Mouse (Mus musculus) forebrain, embryonic 10.5 days (tissue): ENCODE results near the gene Gm11444. TPM values are rescaled to one million over a fixed set of nuclear protein-coding genes. Genes with fewer than 3 reads are reported as not detected.

Source experiments
- DNase-seq: peaks from one replicate; pipeline ENCODE4 v3.0.0-alpha.2; 2017; ENCODE audit warnings: low spot score; ENCODE audit errors: extremely low spot score
- H3K27ac ChIP-seq: fragments of 300-500 bp; sonication (generic); 2 replicates; pipeline ENCODE4 v1.5.1; 2016; ENCODE audit warnings: mild to moderate bottlenecking
- H3K27me3 ChIP-seq: fragments of 300-500 bp; sonication (generic); 2 replicates; pipeline ENCODE4 v1.6.1; 2016; ENCODE audit warnings: mild to moderate bottlenecking; ENCODE audit not compliant: poor library complexity, severe bottlenecking
- H3K36me3 ChIP-seq: fragments of 300-500 bp; sonication (generic); replicated peaks from 2 replicates; pipeline ENCODE4 v1.6.1; 2016; ENCODE audit warnings: mild to moderate bottlenecking, moderate library complexity
- H3K4me1 ChIP-seq: fragments of 300-500 bp; sonication (generic); 2 replicates; pipeline ENCODE4 v1.6.1; 2016
- H3K4me3 ChIP-seq: fragments of 300-500 bp; sonication (generic); 2 replicates; pipeline ENCODE4 v1.5.1; 2016; ENCODE audit warnings: mild to moderate bottlenecking, moderate library complexity
- H3K9me3 ChIP-seq: fragments of 300-500 bp; sonication (generic); 2 replicates; pipeline ENCODE4 v1.6.1; 2016; ENCODE audit warnings: mild to moderate bottlenecking, moderate library complexity
- WGBS: fragments of 180-500 bp; shearing (Covaris S2); methylation state at CpG from one replicate; pipeline ENCODE4 v1.1.7; 2016; 5-methylcytosine and 5-hydroxymethylcytosine counted together
- polyA plus RNA-seq: library from polyadenylated mRNA; unstranded; fragments of >200 nt; fragmentation: Nextera tagmentation; extraction: Ambion mirVana; gene quantifications from 2 replicates; pipeline ENCODE4 v1.2.1, GENCODE M21; 2016

The Gm11444 gene
- polyA plus RNA-seq, 1 experiment from 2014 or later: not detected

GRCm38 (mm10) chr11:85845921-85846320 is 4.2 kb downstream of the Gm11444 start:
- DNase-seq: no peak
- 47% methylated on average over 5 of the region's 5 CpGs for WGBS
- Histone ChIP-seq H3K27ac (no peak overlapping the region), H3K4me1 (peaks cover 57% of the 10 kb centered on the region), H3K27me3 (peaks cover 89% of the 10 kb centered on the region), H3K36me3 (no peaks in the 10 kb centered on the region), H3K4me3 (no peak overlapping the region), H3K9me3 (no peaks in the 10 kb centered on the region)

DNA sequence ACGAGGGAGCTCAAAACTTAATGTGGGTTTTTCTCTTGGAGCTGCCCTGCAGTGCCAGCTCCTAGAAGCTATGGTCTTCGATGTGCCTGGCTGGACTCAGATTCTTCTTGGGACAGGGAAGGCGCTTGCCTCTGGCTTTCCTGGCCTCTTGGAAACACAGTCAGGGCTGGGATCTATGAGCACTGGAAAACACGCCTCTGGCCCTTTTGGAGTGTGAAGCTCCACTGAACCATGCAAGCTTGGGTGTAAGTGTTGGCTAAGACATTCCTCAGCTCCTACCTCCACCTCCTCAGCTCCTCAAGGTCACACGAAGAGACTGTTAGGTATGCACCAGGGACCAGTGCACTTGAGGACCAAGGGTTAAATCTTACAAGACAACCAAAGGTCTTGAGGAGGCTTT is 5.2 kb downstream of the Gm11444 start:
- Histone ChIP-seq H3K27me3 (peaks cover 91% of the 10 kb centered on the region), H3K9me3 (no peaks in the 10 kb centered on the region), H3K4me1 (peaks cover 63% of the 10 kb centered on the region), H3K36me3 (0 out of 2 replicates have a peak, but pooled peaks cover 3% of the 10 kb centered on the region), H3K27ac (peak overlapping the region; percentile 84; the same call in 1 of the 2 replicates), H3K4me3 (peak overlapping the region; percentile 59)
- DNase-seq: no peak
- 36% methylated on average over 5 of the region's 5 CpGs for whole genome bisulfite sequencing

GRCm38 (mm10) chr11:85844144-85844965 is 5.8 kb downstream of the Gm11444 start:
- Histone ChIP-seq H3K9me3 (no peaks in the 10 kb centered on the region), H3K27ac (peak overlapping the region; percentile 84), H3K36me3 (0 out of 2 replicates have a peak, but pooled peaks cover 3% of the 10 kb centered on the region), H3K4me1 (peaks cover 63% of the 10 kb centered on the region), H3K4me3 (peak overlapping the region; percentile 59), H3K27me3 (peaks cover 92% of the 10 kb centered on the region)
- peak; percentile 93 for DNase-seq
- WGBS: under 1% methylated on average over 53 of the region's 54 CpGs

DNA sequence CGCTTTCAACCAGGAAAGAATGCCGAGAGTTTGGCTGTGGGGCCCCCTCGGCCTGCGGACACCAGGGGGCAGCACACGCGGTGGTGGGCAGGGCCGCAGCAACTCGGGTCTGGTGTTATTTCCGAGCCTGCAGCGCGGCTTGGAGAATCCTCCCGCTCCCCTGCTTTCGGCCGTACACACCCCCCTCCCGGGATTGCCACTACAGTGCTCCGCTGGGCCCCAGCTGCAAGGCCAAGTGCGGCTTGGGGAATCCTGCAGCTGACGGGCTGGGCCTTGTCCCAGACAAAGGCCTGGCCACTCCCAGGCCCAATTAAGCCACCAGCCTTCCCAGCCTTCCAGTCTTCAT is 6.8 kb downstream of the Gm11444 start:
- under 1% methylated on average over 18 of the region's 18 CpGs for WGBS
- Histone ChIP-seq H3K9me3 (no peaks in the 10 kb centered on the region), H3K4me1 (peaks cover 55% of the 10 kb centered on the region), H3K27me3 (peaks cover 97% of the 10 kb centered on the region), H3K36me3 (peaks cover 3% of the 10 kb centered on the region; the same call in 1 of the 2 replicates), H3K27ac (peak overlapping the region; percentile 84), H3K4me3 (peak overlapping the region; percentile 59)
- DNase-seq: peak; percentile 91

- Histone ChIP-seq H3K4me1 (peaks cover 61% of the 10 kb centered on the region), H3K9me3 (no peaks in the 10 kb centered on the region), H3K4me3 (peak overlapping the region; percentile 59), H3K27me3 (peaks cover 97% of the 10 kb centered on the region), H3K27ac (peak overlapping the region; percentile 84), H3K36me3 (peaks cover 9% of the 10 kb centered on the region; the same call in 1 of the 2 replicates)
- DNase-seq: peak; percentile 47
- WGBS: 5% methylated on average over 24 of the region's 24 CpGs
Measured at GRCm38 (mm10) chr11:85842596-85843346, 7.4 kb downstream of the Gm11444 start.

DNA sequence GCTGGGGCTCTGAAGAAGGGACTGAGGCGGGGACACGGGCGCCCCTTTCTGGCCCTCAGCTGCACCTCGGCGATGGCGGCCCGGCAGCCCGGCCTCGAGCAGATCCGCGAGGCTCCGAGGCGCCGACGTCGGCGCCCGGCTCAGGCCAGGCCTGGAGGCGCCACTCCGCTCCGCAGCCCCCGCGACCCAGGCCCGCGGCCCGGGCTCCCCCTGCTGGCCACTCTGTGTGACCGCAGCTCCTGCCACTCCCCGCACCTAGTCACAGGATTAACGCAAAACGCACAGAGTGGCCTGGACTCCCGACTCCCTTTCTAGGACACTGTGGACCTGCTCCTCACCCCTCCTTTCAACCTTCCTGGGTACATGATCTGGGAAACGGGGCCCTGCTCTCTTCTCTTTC is 8.2 kb downstream of the Gm11444 start:
- Histone ChIP-seq H3K4me1 (peaks cover 68% of the 10 kb centered on the region), H3K9me3 (no peaks in the 10 kb centered on the region), H3K27me3 (peaks cover 97% of the 10 kb centered on the region), H3K27ac (peak overlapping the region; percentile 84), H3K4me3 (peak overlapping the region; percentile 59), H3K36me3 (peaks cover 10% of the 10 kb centered on the region; the same call in 1 of the 2 replicates)
- peak; percentile 84 for DNase-seq
- under 1% methylated on average over 32 of the region's 32 CpGs for WGBS

DNA sequence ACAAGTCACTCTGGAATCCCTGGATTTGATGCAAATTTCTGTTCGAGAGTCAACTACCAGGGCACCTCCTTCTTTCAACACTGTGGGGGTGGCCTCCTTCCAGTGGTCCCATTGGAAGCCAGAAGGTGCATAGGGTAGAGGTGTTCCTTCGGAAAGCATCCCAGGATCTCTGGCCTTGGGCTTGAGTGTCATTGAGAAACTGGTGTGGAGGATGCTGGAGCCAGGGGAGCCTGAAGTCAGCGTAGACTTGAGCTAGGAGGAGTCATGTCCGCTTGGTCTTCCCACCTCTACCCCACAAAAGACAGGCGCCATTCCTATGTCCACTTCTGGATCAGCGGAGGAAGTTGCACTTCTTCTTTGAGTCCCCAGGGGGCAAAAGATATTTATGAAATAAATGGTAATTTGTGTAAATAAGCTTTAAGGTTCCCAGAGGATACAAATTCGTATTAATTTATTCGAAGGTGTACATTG is 8.9 kb downstream of the Gm11444 start:
- WGBS: 4% methylated on average over 8 of the region's 8 CpGs
- Histone ChIP-seq H3K4me1 (peaks cover 66% of the 10 kb centered on the region), H3K27ac (peak overlapping the region; percentile 74; the same call in 1 of the 2 replicates), H3K9me3 (no peaks in the 10 kb centered on the region), H3K4me3 (peak overlapping the region; percentile 59), H3K27me3 (peaks cover 97% of the 10 kb centered on the region), H3K36me3 (peaks cover 10% of the 10 kb centered on the region; the same call in 1 of the 2 replicates)
- no peak for DNase-seq

DNA sequence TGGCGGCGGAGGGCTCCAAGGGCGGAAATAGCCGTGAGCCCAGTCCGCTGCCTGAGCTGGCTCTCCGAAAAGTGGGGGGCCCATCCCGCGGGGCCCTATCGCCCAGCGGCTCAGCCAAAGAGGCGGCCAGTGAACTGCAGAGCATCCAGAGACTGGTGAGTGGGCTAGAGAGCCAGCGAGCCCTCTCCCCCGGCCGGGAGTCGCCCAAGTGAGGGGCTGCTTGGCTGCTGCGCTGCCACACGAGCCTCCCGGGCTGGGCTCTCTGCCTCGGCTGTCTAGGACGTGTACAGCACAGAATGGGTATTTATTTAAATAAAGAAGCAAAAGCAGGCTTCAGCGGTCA is 9.4 kb downstream of the Gm11444 start:
- no peak for DNase-seq
- Histone ChIP-seq H3K4me1 (peaks cover 64% of the 10 kb centered on the region), H3K9me3 (no peaks in the 10 kb centered on the region), H3K36me3 (peaks cover 10% of the 10 kb centered on the region; the same call in 1 of the 2 replicates), H3K27ac (peak overlapping the region; percentile 74), H3K27me3 (peaks cover 97% of the 10 kb centered on the region), H3K4me3 (peak overlapping the region; percentile 55)
- under 1% methylated on average over 21 of the region's 21 CpGs for WGBS

- Histone ChIP-seq H3K4me3 (peak overlapping the region; percentile 55), H3K27ac (peak overlapping the region; percentile 74), H3K9me3 (no peaks in the 10 kb centered on the region), H3K4me1 (peaks cover 65% of the 10 kb centered on the region), H3K36me3 (peaks cover 10% of the 10 kb centered on the region; the same call in 1 of the 2 replicates), H3K27me3 (peaks cover 97% of the 10 kb centered on the region)
- no peak for DNase-seq
- WGBS: 2% methylated on average over 27 of the region's 27 CpGs
Measured at GRCm38 (mm10) chr11:85840031-85840802, 9.9 kb downstream of the Gm11444 start.

DNA sequence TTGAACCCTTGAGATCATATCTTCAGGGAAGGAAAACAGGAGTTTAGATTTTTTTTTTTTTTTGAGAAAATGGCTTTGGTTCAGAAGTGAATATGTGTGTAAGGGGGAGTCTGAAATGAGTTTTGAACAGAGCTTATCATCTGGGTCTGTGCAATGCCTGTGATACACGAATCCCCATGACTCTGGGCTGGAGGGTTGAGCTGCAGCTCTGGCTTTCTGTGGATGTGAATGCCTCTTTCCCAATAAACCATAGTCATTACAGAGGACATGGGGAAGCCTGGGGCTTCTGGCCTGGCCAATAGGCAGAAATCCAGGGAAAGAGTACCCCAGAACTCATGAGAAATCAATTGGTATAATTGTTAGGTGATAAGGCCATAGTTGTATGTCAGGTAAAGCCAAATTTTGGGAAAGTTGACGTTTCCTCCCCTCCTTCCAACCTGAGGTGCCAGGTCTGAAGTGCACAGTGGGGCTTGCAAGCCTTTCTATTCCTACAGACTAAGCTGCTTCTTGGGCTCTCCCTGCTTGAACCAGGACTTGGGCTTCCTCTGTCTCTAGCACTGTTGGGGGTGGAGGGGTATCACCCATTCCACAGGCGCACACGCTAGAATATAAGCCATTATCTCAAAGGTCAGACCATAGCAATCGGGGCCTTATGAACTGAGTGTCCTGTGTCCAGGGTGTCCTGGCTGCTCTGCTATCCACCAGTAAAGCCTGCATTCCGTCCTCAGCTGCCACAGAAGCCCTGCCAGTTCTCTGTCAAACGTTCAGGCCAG is 10.7 kb downstream of the Gm11444 start:
- Histone ChIP-seq H3K27me3 (peaks cover 97% of the 10 kb centered on the region), H3K36me3 (peaks cover 10% of the 10 kb centered on the region; the same call in 1 of the 2 replicates), H3K4me1 (peaks cover 58% of the 10 kb centered on the region), H3K27ac (peak overlapping the region; percentile 13; the same call in 1 of the 2 replicates), H3K4me3 (peak overlapping the region; percentile 55), H3K9me3 (no peaks in the 10 kb centered on the region)
- WGBS: 7% methylated on average over 7 of the region's 7 CpGs
- DNase-seq: no peak

DNA sequence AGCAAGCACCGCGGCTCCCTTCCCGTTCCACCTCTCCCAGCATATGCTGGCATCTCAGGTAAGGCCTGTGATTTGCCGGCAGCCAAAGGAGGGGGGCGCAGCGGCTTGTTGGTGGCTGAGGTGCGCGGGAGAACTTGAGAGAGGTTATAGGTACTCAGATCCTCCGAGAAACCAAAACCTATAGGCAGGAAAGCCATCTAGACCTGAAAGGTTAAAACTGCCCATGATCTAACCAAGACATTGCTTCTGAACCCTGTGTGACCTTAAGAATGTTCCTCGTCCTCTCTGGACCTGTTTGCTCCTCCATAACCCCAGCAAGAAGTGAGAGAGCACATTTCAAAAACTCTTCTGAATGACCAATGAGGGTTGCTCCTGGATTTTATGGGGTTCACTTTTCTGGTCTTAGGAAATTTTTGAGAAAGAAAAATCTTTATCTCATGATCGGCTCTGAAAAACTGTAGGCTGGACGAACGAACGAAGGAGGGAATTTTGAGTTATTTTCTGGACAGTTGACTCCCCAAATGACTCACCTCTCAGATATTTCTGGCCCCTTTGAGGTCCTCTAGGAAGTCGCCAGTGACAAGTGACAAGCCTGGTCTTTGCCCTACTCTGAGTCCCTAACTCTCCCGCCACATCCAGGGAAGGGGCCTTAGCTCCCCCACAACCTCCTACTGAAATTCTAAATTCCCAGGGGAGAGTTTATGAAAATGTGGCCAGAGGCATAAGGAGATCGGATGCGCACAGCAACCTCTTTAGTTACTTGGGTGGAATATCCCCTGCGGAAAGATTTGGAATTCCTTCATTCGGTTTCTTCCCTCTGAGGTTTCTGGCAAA is 11.5 kb downstream of the Gm11444 start:
- DNase-seq: no peak
- H3K27ac ChIP-seq: peak overlapping the region; percentile 81
- WGBS: 5% methylated on average over 20 of the region's 20 CpGs
- H3K36me3 ChIP-seq: peaks cover 10% of the 10 kb centered on the region; the same call in 1 of the 2 replicates
- H3K4me1 ChIP-seq: peaks cover 50% of the 10 kb centered on the region
- peaks cover 98% of the 10 kb centered on the region for H3K27me3 ChIP-seq
- peak overlapping the region; percentile 55 for H3K4me3 ChIP-seq
- no peaks in the 10 kb centered on the region for H3K9me3 ChIP-seq
